Mouse (Mus musculus): ENCODE measurements around the gene Atg2b.

- TF ChIP-seq CTCF (IDR thresholded peaks at IDR 0.05 in 2 of 3, conservative IDR thresholded peaks at IDR 0.05 in 1 of 3; ENCODE audit: control insufficient read depth in 1 of 3, insufficient read depth in 1 of 3, low read depth in 2 of 3, low read length in 3 of 3, poor library complexity in 1 of 3, severe bottlenecking in 1 of 3) (no peak), MAX (IDR thresholded peaks at IDR 0.05; ENCODE audit: low read length) (no peak), EP300 (IDR thresholded peaks at IDR 0.05; ENCODE audit: low read depth in 1 of 2, low read length in 2 of 2) (no peak), KAT2A (conservative IDR thresholded peaks at IDR 0.05; ENCODE audit: low read depth, low read length) (no peak), NRF1 (IDR thresholded peaks at IDR 0.05; ENCODE audit: insufficient read depth, low read depth, low read length, poor library complexity, severe bottlenecking) (no peak), GABPA (IDR thresholded peaks at IDR 0.05; ENCODE audit: low read depth, low read length) (no peak), SIN3A (IDR thresholded peaks at IDR 0.05; ENCODE audit: low read length) (no peak), BHLHE40 (IDR thresholded peaks at IDR 0.05; ENCODE audit: borderline replicate concordance, low read depth, low read length) (no peak), MXI1 (IDR thresholded peaks at IDR 0.05; ENCODE audit: low read depth, low read length) (no peak), POLR2AphosphoS2 (IDR thresholded peaks at IDR 0.05; ENCODE audit: low read length) (no peak)
Observed at GRCm38 (mm10) chr12:105611045-105611444, 74.0 kb downstream of the Atg2b start.

Data from MEL (cell line).